Mouse (Mus musculus) retina, postnatal 7 days (tissue): ENCODE data around the gene Usp50.

Experiments
- DNase-seq: peaks from one replicate; pipeline ENCODE4 v3.0.0-alpha.2; 2012; ENCODE audit warnings: low read depth, low spot score

Gene Usp50

GRCm38 (mm10) chr2:126783370-126783769, at the start of gene Usp50:
Usp50 (minus strand) TSS chr2:126783470.
- no peak for DNase-seq

- DNase-seq: no peak
Measured at GRCm38 (mm10) chr2:126817414-126817813, 34.1 kb upstream of the Usp50 start.

GRCm38 (mm10) chr2:126816644-126817347, 33.5 kb upstream of the Usp50 start:
- no peak for DNase-seq

GRCm38 (mm10) chr2:126815822-126816221, 32.6 kb upstream of the Usp50 start:
- DNase-seq: no peak

- no peak for DNase-seq
Measured at GRCm38 (mm10) chr2:126801980-126802379, 18.7 kb upstream of the Usp50 start.

GRCm38 (mm10) chr2:126798455-126798854, 15.2 kb upstream of the Usp50 start:
- no peak for DNase-seq

GRCm38 (mm10) chr2:126795708-126796107, 12.4 kb upstream of the Usp50 start:
- no peak for DNase-seq

GRCm38 (mm10) chr2:126792611-126793010, 9.3 kb upstream of the Usp50 start:
- no peak for DNase-seq

GRCm38 (mm10) chr2:126787721-126788342, 4.6 kb upstream of the Usp50 start:
- no peak for DNase-seq

- peak; percentile 13 for DNase-seq
Measured at GRCm38 (mm10) chr2:126782433-126782832, 837 bp downstream of the Usp50 start.

GRCm38 (mm10) chr2:126781478-126781877, 1.8 kb downstream of the Usp50 start:
- DNase-seq: no peak

GRCm38 (mm10) chr2:126780286-126780685, 3.0 kb downstream of the Usp50 start:
- DNase-seq: no peak

GRCm38 (mm10) chr2:126778806-126779205, 4.5 kb downstream of the Usp50 start:
- no peak for DNase-seq

- DNase-seq: no peak
Measured at GRCm38 (mm10) chr2:126776416-126776815, 6.9 kb downstream of the Usp50 start.

- DNase-seq: no peak
Measured at GRCm38 (mm10) chr2:126775951-126776350, 7.3 kb downstream of the Usp50 start.

GRCm38 (mm10) chr2:126772217-126772616, 11.1 kb downstream of the Usp50 start:
- no peak for DNase-seq

- DNase-seq: no peak
Measured at GRCm38 (mm10) chr2:126769431-126770181, 13.7 kb downstream of the Usp50 start.

- DNase-seq: no peak
Measured at GRCm38 (mm10) chr2:126768194-126768593, 15.1 kb downstream of the Usp50 start.

- DNase-seq: no peak
Measured at GRCm38 (mm10) chr2:126767599-126767998, 15.7 kb downstream of the Usp50 start.

GRCm38 (mm10) chr2:126765867-126766582, 17.2 kb downstream of the Usp50 start:
- peak; percentile 9 for DNase-seq

GRCm38 (mm10) chr2:126759351-126759750, 23.9 kb downstream of the Usp50 start:
- no peak for DNase-seq

- no peak for DNase-seq
Measured at GRCm38 (mm10) chr2:126755664-126756063, 27.6 kb downstream of the Usp50 start.
